Mouse (Mus musculus): Measurements from ENCODE around the gene Chil3.

DNA sequence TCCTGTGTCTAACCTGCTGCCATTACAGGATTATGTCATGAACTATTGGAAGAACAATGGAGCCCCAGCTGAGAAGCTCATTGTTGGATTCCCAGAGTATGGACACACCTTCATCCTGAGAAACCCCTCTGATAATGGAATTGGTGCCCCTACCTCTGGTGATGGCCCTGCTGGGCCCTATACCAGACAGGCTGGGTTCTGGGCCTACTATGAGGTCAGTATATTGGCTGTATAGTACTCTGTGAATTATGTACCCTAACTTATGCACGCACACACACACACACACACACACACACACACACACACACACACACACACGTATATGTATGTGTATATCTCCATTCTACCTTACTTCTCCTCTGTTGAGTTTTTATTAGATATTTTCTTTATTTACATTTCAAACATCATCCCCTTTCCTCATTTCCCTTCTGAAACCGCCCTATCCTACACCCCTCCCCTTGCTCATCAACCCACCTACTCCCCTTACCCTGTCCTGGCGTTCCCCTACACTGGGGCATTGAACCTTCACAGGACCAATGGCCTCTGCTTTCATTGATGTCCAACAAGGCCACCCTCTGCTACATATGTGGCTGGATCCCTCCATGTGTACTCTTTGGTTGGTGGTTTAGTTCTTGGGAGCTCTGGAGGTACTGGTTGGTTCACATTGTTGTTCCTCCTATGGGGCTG lies 38.4 kb downstream of the Chil3 start:
- TF ChIP-seq RAD21 (IDR thresholded peaks at IDR 0.05; ENCODE audit: low read depth, low read length) (no peak), MEF2A (IDR thresholded peaks at IDR 0.05; ENCODE audit: borderline replicate concordance, low read depth, low read length) (no peak), CTCF (conservative IDR thresholded peaks at IDR 0.05 in 1 of 2, IDR thresholded peaks at IDR 0.05 in 1 of 2; ENCODE audit: low read depth in 2 of 2, low read length in 2 of 2) (no peak), ZC3H11A (IDR thresholded peaks at IDR 0.05; ENCODE audit: low read depth, low read length) (no peak)
